Mouse (Mus musculus) CD4-positive helper T cell, adult 2 months (primary cell): ENCODE data around the gene Pth2.

ENCODE experiments used
- DNase-seq: peaks from one replicate; pipeline ENCODE4 v3.0.0-alpha.2; 2012; ENCODE audit warnings: low read depth, missing footprints, low spot score

The Pth2 gene

DNA sequence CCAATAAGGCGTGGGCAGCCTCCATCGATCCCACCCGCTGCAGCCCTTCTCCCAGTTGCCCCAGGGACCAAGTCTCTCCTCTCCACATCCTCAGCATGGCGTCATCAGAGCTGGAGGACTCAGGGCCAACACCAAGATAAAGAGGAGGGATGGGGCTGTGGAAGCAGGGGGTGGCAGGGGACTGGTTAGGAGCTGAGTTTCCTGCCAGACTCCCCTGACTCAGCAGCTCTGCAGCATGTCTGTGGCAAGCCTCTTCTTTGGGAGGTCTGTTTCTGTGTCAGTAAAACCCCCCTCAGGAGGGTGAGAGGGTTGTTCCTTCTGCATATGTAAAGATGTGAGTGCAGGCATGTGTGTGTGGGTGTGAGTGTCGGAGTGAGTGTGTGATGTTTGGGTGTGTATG is 16.2 kb downstream of the Pth2 start:
- no peak for DNase-seq

DNA sequence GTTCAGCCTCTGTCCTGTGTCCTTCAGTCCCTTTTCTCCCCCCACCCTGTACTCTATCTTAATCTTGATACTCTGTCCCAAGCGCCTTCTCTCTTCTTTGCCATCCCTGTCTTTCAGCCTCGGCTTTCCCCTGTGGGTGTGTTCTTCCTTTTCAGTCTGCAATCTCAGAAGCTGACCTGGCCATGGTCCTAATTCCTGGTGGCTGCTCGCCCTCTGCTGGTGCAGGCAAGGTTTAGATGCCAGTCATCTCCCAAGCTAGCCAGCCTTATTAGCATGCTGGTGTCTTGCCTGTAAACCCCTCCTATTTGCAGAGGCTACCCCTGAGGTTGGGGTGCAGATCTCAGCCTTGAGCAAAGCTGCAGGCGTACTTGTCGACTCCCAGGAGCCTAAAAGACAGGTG is 17.6 kb downstream of the Pth2 start:
- DNase-seq: peak; percentile 45

DNA sequence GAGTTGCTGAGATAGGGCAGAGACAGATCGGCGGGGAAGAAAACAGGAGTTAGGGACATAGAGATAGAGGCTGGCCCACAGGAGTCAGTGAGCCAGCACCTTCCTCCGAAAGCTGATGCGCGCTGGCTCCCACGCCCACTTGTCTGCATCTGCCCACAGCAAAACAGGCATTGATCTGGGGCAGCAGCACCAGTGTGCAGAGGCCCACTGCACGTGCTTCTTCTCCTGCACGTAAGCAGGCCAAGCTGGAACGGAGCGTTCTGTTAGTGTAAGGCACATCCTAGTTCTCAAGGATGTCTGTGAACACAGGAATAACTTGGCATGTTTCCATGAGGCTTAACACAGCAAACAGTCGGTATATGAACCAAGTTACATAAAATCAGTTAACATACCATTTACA is 18.2 kb downstream of the Pth2 start:
- no peak for DNase-seq

DNA sequence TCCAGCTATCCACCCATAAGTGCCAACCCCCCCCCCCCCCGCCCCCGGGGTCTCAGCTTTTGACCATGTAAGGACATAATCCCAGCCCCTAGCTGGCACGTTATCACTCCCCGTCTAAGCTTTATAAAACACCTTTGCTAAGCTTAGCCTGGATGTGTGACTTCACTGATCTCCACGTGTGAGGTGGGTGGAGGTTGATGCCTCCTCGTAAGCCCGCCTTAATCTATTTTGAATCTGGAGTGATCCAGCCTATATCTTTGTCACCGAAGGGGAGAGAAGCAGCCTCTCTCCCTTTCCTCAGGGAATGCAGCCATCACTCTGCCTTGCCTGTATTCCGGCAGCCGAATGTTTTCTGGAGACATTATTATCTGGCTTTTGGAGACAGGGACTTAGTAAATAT is 21.9 kb downstream of the Pth2 start:
- no peak for DNase-seq

DNA sequence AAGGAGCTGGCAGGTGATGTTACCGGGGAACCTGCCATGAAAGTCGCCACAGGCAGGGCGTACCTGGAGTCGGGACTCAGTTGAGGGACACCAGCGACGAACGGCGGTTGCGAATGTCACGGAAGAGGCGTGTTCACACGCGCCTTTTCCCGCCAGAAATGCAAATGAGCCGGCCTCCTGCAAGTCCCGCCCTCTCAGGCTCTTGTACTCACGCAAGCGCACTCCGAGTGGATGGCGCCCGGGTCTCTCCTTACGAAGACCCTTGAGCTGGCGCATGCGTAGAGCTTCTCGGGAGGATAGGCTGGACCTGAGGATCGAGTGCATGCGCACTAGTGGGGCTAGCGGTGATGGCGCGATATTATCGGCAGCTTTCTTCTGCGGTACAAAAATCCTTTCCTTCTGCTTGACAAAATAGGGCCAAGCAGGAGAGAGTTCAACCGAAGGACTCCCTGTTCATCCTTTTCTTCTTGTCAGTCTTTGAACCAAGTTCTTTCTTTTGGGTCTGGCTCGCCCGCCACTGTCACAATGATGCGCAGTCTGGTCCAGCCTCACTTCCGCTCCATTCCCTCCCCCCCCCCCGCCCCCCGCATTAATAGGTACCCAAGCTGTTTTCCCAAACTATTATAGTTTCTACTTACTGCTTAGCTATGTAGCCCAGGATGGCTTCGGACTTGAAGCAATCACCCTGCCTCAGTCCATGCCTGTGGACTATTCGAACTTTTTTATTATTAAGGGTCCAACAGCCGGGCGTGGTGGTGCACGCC is 23.8 kb downstream of the Pth2 start, which contains the start of gene Ccdc155:
Gene Ccdc155 (minus strand): TSS at position 513 of the 764 bp plus-strand sequence.
- peak; percentile 96 for DNase-seq

DNA sequence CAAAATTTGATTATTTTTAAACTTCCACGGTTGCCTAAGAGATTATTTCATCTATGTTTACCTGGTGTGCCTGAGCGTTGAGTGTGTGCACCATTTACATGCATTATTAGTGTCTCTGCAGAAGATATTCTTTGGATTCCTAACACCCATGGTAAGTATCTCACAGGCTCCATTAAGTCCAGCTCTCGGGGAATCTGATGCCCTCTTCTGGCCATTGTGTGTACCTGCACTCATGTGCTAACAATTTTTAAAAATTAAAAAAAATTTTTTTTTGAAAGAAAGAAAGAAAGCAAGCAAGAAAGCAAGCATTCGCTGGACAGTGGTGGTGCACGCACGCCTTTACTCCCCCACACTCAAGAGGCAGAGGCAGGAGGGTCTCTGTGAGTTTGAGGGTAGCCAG is 27.5 kb downstream of the Pth2 start:
- no peak for DNase-seq

DNA sequence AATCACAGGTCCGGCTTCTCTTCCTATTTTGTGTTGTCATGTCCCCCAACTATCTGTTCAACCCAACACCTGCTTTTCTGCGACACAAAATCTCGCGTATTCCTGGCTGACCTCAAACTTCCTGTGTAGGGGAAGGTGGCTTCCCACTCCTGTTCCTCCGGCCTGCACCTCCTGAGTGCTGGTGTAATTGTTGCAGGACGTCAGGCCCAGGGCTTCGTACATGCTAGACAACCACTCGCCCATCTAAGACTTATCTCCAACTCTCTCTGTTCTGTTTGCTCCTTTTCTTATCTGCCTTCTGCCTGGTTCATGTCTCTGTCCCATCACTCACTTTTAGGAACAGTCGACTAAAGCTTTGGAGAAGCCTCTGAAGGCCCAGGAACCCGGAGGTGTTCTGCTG is 30.3 kb downstream of the Pth2 start:
- peak; percentile 28 for DNase-seq

DNA sequence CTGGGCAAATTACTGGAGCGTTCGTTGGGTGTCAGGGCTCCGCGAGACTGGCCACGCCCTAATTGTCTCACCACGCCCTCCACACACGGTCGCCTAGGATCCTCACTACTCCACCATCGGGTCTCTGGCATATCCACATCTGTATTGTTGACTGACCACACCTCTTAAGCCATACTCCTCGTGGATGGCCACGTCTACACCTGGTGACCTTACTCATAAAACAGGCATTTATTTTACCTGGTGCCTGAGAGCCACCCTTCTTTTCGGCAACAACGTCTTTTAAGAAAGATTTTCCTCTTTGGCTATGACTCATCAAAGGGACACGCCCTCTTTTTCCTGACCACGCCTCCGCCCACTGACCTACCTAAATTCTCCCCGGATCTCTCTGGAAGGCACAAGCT is 31.1 kb downstream of the Pth2 start, which contains the start of gene Dkkl1:
Gene Dkkl1 (minus strand): TSS at position 297 of the 401 bp plus-strand sequence.
- peak; percentile 47 for DNase-seq

DNA sequence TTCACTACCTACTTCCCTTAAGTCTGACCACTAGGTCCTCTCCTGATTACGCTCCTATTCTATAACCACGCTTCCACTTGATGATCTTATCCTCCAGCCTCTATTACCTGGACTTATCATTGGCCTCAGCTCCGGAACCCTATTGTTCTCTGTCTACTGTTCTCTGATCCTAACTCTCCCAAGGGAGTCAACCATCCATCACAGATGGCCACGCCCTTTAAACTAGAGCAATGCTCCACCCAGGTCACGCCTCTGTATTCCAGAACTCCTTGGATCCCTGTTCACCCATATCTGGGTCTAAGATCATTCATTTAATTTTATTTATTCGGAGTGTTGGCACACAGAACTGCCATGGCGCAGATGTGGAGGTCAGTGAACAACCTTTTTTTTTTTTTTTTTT is 31.6 kb downstream of the Pth2 start:
- no peak for DNase-seq

DNA sequence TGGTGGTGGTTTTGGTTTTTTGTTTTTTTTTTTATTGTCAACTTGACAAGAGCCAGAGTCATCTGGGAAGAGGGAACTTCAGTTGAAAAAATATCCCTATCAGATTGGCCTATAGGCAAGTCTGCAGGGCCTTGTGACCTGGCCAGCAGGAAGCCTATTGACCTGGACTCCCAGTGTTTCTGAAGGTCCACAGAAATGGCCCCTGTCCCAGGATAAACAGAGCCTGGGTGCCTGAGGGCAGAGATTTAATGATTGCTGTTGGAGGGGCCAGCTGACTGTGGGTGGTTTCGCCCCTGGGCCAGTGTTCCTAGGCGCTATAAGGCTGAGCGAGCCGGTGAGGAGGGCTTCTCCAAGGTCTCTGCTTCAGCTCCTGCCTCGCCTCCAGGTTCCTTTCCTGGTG is 32.9 kb downstream of the Pth2 start:
- no peak for DNase-seq

DNA sequence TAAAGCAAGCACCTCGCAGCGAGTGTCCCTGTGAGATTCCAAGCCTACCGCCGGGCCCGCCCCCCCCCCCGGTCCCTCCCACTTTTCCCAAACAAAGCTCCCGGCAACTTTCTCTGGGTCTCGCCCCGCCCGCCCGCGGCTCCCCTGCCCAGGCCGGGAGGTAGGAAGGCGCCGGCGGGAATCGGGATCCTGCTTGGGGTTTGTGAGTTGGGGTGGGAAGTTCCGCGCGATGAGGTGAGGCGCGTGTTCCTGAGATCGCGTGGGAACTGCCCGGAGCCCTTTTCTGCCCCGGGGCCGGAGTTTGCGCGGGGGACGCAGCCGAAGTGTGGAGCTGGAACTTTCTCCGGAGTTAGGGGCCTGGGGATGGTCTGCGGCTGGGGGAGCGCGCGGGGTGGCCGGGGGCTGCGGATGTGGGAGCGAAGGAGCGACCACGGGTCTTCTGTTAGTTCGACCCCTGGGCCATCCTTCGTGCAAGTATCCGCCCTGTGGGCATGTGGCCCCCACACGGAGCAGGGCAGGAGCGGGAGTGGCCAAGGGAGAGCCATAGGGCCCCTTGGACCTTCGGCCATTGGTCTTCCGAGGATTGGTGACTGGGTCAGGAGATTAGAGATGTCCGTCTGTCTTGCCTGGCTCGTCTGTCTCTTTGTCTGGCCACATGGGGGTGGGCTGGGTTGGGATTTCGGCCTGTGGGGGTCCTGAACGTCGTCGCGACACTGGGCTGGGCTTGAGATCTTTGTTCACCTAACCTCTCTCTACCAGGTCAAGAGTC is 35.1 kb downstream of the Pth2 start, which contains the start of gene Tead2:
Gene Tead2 (plus strand): TSS at position 81 of the 769 bp plus-strand sequence.
- no peak for DNase-seq

DNA sequence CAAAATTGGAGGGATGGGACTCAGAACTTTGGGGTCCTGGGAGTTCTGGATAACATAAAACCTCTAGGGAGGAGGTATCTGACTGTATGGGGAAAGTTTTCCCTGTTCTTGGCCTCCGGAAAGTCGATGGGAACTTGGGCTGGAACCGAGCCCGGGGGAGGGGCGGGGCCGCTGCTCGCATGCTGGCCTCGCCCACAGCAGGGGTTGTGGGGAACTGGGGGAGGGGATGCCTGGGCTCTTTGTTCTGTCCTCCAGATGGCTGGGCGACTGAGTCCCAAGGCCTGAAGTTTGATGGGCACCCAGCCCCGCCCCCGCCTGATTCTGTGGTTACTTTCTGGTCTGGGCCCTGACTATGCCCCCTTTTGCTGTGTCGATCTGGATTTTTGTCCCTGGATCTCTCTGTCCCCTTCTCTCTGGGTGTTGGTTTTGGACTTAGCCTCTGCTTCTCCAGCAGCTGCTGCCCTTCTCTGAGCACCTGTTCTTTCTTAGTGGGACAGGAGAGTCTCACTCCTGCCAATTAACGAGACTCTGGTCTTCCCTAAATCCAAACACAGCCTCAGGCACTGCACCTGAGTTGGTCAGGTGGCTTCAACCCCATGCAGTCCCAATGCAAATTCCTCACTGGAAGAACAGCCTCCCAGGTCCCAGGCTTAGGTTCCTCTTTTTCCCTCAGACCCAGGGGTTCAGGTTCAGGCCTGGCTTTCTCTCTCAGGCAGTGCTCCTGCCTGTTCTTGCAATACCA is 35.8 kb downstream of the Pth2 start:
- no peak for DNase-seq

DNA sequence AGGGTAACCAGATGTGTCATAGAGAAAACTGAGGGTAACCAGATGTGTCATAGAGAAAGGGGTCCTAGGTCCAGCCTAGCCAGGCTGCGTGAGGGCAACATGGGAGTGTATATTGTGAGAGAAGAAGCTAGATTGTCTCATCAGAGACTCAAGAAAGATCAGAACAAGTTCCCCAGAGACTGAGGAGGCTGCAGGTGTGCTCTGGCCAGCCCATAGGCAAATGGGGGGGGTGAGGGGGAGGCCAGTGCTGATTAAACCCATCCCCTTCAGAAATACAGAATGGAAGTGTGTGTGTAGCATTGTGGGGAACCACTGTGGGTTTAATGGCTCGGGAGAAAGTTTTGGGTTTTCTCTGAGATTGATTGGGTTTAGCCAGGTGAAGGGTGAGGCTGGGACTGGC is 40.9 kb downstream of the Pth2 start:
- DNase-seq: no peak

DNA sequence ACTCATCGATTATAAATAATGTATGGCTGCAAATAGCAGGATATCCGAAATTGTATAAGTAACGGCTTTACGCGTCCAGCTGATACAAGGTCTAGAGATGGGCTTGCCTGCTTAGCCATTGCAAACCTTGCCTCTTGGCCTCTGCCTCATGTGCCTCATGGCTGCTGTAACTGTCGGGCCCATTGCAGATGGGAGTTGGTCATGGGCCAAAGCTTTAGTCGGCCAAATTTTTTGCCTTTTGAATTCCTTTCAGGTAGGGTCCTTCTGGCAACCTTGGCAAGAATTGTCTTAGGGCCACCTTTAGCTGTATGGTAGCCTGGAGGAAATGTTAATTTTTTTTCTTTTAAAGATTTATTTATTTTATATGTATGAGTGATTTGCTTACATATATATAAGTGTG is 44.0 kb downstream of the Pth2 start:
- no peak for DNase-seq

DNA sequence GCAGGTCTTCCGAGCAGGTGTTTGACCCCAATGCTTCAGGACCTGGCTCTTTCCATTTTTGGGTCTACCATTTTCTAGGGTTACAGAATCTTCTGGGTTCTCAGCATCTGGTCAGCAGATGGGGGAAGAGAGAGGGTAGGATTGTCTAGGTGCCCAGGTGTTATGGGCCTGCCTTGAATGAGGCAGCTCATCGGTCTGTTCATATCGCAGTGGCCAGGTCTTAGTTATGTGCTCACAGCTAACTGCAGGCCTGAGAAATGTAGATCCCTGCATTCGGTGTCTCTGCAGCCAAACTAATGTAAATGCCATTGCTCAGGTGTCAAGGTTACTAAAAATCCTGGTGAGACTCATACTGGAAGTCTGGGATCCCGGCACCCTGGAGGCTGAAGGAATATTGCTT is 45.6 kb downstream of the Pth2 start:
- DNase-seq: no peak

DNA sequence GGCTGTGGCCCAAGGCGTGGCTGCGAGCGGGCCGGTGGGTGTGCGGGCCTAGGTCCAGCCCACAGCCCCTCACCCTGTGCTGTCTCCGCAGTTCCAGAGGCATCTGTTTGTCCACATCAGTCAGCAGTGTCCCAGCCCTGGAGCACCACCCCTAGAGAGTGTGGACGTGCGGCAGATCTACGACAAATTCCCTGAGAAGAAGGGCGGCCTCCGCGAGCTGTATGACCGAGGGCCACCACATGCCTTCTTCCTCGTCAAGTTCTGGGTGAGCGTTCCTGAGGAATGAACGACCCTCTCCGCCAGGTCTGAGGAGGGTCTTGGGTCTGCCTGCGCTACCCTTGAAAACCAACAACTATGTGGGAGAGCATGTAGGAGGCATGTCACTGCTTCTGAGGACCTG is 47.8 kb downstream of the Pth2 start:
- no peak for DNase-seq

DNA sequence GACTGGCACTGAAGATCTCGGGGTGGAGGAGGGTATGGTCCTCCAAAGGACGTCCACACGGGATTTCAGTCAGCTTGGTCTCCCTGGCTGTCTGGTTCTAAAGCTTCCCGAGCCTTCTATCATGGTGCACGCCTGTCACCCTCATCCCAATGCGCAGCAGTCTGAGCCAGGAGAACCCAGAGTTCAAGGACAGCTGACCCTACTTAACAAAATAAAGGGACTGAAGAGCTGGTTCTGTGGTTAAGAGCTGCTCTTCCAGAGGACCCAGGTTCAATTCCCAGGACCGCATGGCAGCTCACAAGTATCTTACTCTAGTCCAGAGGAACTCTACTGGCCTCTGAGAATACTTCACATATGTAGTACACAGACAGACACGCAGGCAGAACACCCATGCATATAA is 48.3 kb downstream of the Pth2 start:
- no peak for DNase-seq

DNA sequence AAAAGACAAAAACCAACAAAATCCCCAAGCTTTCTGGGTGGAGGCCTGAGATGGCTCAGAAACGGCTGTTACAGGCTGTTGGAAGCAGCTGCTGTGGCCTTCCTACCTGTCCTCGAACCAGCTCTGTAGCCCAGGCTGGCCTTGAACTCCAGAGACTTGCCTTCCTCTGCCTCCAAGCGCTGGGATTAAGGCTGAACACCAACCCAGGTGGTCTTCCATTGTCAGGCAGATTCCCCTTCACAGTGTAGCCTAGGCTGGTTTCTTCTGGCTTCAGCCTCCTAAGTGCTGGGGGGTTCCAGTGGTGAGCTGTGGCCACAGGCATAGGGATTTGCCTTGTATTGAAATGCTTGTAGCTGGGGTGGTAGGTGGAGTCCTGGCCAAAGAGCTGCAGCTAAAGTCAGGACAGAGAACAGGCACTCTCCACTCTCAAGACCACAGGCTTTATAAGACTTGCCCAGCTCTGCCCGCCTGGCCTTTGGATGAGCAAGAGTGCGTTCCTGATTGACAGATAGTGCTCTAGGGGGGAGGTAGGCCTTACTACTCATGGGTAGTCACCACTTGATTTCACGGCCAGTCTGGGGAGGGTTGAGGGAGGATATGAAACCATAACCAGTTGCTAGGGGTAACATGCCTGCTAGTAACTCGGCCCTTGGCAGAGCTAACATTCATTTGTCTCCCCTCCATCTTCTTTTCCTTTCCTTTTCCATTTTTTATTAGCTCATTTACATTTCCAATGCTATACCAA is 48.8 kb downstream of the Pth2 start:
- no peak for DNase-seq

DNA sequence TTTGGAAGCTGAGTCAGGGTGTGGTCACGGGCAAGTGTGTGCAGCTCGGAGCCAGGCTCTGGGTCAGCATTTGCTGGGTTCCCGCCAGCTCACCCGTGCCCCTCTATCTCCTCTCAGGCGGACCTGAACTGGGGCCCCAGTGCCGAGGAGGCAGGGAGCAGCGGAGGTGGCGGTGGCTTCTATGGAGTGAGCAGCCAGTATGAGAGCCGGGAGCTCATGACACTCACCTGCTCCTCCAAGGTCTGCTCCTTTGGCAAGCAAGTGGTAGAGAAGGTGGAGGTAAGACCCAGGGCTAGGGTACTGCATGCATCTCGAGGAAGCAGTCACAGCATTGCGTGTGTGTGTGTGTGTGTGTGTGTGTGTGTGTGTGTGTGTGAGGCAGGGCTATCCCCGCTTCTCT is 50.4 kb downstream of the Pth2 start:
- no peak for DNase-seq
